Mouse (Mus musculus) embryonic stem cell, embryonic (primary cell): ENCODE results near the gene Ptprt.

Experiments
- CTCF ChIA-PET, 4 experiments: fragments of 300-600 bp in 2 of 4; fragments of 350-600 bp in 2 of 4; sonication (Branson Sonifier 250); formaldehyde crosslinking; loops; one replicate each; lab custom pipeline; 2022; ENCODE audit warnings: inconsistent platforms in 2 of 4; lab: Charles Lee
- POLR2A ChIA-PET, 4 experiments: fragments of 300-600 bp in 2 of 4; fragments of 350-600 bp in 2 of 4; sonication (Branson Sonifier 250); formaldehyde crosslinking; loops; one replicate each; lab custom pipeline; 2022; ENCODE audit warnings: antibody characterized with exemption in 4 of 4, inconsistent platforms in 1 of 4; lab: Charles Lee

The Ptprt gene

DNA sequence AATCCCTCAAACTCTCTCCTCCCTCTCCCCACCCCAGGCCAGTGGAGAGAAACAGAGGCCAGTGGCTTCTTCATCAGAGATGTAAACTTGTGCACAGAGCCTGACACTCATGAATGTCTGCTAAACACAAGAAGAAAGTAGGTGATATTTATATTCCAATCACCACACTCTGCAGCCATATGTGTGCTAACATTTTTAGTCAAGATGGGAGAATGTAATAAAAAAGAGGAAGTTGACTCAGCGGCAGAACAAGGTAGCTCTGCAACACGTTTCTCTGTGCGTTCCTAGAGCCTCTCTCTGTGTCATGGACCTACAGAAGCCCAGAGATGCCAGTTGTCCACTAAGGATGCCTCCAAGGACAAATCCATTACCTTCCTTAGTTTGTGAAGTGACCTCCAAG is 34.9 kb downstream of the Ptprt start:
- ChIA-PET CTCF (interaction anchor here in 1 of 4 experiments (0.6 kb wide), 1 partner anchor 10 kb away, joined by 3 read pairs; no protein-coding TSS in a partner anchor), POLR2A (no interaction called here)

DNA sequence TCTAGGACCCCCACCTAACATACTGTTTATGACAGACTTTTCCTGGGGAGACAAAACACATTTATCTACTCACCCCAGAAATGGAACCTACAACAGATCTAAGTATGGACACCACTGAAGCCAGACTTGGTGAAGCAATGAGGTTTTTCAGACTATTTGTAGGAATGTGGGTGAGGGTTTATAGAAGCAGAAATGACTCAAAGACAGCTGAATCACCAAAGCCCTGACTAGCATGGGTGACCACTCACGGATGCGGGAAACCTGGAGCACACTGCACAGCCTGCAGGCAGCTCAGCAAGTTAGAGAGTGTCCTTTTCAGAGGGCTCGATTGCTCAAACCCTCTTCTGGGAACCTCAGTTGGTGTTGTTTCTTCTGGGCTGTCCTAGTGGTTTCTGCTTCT is 36.2 kb downstream of the Ptprt start:
- POLR2A ChIA-PET: no interaction called here
- CTCF ChIA-PET: interaction anchor here in 1 of 4 experiments (0.6 kb wide), 1 partner anchor 30 kb away, joined by 4 read pairs; no protein-coding TSS in a partner anchor

GRCm38 (mm10) chr2:162614256-162614655 is 46.7 kb downstream of the Ptprt start:
- POLR2A ChIA-PET: no interaction called here
- CTCF ChIA-PET: interaction anchor here in 1 of 4 experiments (0.6 kb wide), 1 partner anchor 795 kb away, joined by 3 read pairs; no protein-coding TSS in a partner anchor

GRCm38 (mm10) chr2:162613480-162613879 is 47.5 kb downstream of the Ptprt start:
- CTCF ChIA-PET: interaction anchor here in 1 of 4 experiments (0.7 kb wide), 1 partner anchor 1211 kb away, joined by 3 read pairs; no protein-coding TSS in a partner anchor
- POLR2A ChIA-PET: no interaction called here

DNA sequence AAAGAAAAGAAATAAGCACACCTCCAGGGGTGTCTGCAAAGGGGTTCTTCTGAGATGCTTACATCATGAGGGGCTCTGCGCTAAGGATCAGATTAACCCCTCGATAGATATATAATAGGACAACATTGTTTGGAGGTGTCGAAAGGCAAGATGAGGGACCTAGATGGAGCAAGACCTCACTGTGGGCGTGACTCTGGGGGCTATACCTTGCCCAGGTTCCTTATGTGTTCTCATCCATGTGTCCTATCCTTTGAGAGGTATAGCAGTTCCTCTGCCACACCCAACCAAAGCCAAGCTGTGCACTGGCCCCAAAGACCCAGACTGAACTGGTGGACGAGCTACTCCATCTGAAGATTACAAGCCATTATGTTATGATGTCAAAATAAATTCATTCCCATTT is 58.2 kb downstream of the Ptprt start:
- ChIA-PET CTCF (interaction anchor here in 1 of 4 experiments (1.0 kb wide), 1 partner anchor 56 kb away, joined by 3 read pairs; no protein-coding TSS in a partner anchor), POLR2A (no interaction called here)

DNA sequence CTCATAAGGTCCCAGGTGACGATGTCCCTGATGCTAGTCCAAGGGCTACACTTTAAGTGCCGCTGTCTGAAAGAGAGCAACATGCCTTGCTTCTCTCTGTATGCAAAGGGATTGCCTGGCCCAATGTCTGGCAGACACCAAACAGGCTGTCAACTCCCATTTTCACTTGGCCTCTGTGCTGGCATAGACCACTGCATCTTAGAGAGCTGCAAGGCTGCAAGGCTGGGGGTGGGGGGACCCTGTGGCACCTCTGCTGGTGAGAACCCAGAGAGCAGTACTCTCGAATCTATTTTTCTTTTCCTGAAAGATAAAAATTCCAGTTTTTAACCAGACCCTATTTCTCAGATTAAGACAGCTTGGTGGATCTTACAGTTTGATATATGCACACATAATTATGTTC is 69.6 kb downstream of the Ptprt start:
- ChIA-PET POLR2A (no interaction called here), CTCF (no interaction called here)

DNA sequence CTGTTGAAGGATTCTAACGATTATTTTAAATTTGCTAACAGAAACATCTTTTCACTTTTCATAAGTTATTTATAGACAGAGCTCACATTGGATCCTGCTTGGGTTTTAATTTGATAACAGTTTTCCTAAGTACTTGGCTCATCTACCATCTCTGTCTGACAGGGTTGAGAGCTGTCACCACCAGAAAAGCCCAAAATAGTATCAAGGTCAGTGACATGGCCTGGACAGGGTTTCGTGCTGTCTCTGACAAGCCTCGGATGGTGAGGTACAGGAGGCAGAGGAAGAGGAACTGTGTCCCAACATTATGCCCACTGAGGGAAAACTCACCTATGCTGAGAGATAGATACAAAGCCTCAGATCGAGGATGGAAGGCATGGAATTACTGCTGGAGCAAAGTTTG is 79.3 kb downstream of the Ptprt start:
- ChIA-PET CTCF (no interaction called here), POLR2A (no interaction called here)

GRCm38 (mm10) chr2:162577819-162578218 is 83.1 kb downstream of the Ptprt start:
- ChIA-PET CTCF (interaction anchor here in 1 of 4 experiments (0.7 kb wide), 1 partner anchor 779 kb away, joined by 10 read pairs; no protein-coding TSS in a partner anchor), POLR2A (no interaction called here)

- ChIA-PET POLR2A (no interaction called here), CTCF (interaction anchor here in 1 of 4 experiments (1.5 kb wide), 1 partner anchor 56 kb away, joined by 3 read pairs; no protein-coding TSS in a partner anchor)
Observed at GRCm38 (mm10) chr2:162572851-162573250, 88.1 kb downstream of the Ptprt start.

GRCm38 (mm10) chr2:162571037-162571436 is 89.9 kb downstream of the Ptprt start:
- POLR2A ChIA-PET: no interaction called here
- CTCF ChIA-PET: no interaction called here

DNA sequence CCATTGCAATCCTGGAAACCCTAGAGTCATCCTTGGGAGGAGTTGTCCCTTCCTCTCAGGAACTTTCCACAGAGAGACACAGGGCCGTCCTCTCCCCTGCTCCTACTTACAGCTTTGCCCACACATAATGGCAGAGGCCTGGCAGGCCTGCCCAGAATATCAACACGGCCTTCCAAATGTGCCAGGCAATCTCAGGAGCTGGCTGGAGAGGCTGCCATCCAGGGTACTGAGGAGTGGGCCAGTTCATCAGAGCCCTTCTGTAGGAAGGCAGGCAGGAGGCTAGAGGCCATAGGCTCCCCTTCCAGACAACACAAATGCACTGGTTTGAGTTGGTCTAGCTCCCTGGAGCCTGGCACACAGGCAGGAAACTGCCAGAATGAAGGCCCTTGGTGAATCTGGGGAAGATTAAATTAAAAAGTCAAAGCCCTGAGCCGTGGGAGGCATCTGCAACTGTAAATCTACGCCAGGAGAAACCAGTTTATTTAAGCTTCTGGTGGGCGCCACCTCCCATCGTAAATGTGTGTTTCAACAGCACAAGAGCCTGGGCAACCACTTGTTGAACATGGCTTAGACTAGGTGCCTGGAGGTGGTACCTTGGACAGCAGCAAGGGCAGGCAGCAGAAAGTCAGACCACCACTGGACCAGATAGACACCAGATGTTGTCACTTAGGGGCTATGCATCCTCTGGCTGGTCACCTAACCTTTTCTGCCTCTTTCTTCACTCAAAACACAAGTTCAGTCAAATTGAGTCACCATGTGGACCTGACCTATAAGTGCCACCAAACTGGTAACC is 92.4 kb downstream of the Ptprt start:
- ChIA-PET CTCF (no interaction called here), POLR2A (no interaction called here)

- CTCF ChIA-PET: no interaction called here
- POLR2A ChIA-PET: no interaction called here
Observed at GRCm38 (mm10) chr2:162548312-162548711, 112.6 kb downstream of the Ptprt start.

DNA sequence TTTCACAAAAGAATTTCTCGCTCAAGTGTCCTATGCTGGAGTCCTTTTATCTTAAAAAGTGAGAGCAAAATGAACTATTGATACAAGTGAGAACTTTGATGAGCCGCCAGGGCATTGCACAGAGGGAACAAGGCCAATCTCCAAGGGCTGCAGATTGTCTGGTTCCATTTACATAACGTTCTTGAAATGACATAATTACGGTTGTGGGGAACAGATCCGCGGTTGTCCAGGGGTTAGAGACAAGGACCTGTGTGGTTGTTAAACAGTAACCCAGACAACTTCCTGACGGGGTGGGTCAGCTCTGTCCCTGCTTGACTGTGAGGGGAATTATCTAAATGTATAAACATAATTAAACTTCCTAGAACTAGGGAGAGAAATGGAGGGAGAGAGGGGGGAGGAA is 129.3 kb downstream of the Ptprt start:
- POLR2A ChIA-PET: no interaction called here

DNA sequence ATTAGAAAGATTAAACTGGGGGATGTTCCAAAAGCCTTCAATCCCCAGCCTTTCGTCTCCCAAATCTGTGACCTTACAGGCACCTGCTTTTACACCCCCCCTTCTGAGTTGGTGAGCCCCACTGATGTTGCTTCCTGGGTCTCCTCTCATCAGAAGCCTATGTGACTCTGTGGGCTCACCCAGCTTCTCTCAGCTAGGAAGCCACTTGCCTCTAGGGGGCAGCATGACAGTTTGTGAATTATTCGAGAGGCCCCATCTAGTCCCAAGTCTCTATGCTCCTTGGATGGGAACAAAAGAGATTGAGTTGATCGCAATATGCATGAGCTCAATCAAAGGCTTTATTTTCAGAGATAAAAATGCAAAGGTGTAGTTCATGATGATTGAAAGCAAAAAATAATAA is 132.0 kb downstream of the Ptprt start:
- CTCF ChIA-PET: interaction anchor here in 3 of 4 experiments (0.6 to 0.7 kb wide), 4 partner anchors 120 to 1867 kb away, joined by 3 to 5 read pairs (median 3); no protein-coding TSS in a partner anchor
- POLR2A ChIA-PET: interaction anchor here in 2 of 4 experiments (0.6 to 0.9 kb wide), 2 partner anchors 17 to 20 kb away, joined by 3 to 6 read pairs; no protein-coding TSS in a partner anchor

More for the DNA sequence above, 129.3 kb downstream of the Ptprt start:
- CTCF ChIA-PET: no interaction called here

DNA sequence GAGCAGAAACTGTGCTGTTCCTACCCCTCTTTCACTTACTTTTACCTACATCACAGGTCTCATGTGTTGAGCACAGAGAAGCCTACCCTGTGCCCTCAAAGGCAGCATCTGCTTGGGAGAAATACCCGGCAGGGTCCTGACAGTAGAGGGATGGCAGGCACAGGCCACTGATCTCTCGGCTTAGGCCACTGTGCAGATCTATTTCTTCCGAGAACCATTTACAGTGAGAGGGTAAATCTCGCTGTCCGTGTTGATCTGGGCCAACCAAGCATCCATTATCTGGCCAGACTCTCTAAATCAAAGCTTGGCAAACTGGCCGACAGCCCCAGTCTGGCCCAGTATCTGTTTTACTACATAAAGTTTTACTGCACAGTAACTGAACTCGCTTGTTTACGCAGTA is 145.0 kb downstream of the Ptprt start:
- ChIA-PET CTCF (interaction anchor here in 2 of 4 experiments (0.6 to 1.1 kb wide), 2 partner anchors 39 to 57 kb away, joined by 3 read pairs; no protein-coding TSS in a partner anchor), POLR2A (no interaction called here)

DNA sequence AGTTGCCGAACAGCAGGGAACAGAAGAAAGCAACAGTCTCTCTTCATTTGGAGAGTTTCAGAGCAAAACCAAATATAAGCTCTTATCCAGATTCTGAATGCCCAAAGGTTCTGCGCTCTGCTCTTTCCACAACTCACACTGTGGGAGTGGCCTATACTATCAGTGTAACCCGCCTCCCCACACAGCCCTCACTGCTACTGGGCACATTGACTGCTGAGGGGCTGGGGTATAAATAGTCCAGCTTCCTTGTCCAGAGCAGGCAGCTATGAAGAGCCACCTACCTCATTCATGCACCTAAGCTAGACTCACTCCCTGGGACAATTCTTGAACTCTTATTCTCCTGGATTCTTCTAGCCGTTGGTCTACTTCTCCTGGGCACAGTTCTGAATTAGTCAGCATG is 147.9 kb downstream of the Ptprt start:
- POLR2A ChIA-PET: interaction anchor here in 1 of 4 experiments (0.6 kb wide), 1 partner anchor 805 kb away, joined by 4 read pairs; no protein-coding TSS in a partner anchor
- CTCF ChIA-PET: interaction anchor here in 1 of 4 experiments (0.6 kb wide), 1 partner anchor 840 kb away, joined by 3 read pairs; no protein-coding TSS in a partner anchor

DNA sequence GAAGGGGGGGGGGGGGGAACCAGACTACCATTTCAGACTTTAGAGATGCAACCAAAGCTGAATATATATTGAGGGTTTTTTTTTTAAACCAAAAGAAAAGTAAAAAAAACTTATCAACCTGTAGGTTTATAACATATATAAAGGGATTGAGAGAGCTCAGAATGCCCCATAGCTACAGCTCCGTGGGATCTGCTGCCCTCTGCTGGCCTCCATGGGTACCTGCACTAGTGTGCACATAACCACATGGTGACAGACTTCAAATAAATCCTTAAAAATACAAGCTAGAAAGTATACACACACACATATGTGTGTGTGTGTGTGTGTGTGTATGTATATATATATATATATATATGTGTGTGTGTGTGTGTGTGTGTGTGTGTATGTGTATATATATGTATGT is 148.9 kb downstream of the Ptprt start:
- ChIA-PET POLR2A (interaction anchor here in 2 of 4 experiments (0.7 to 1.1 kb wide), 2 partner anchors 17 to 287 kb away, joined by 3 to 4 read pairs; no protein-coding TSS in a partner anchor), CTCF (interaction anchor here (0.6 to 1.1 kb wide), 9 partner anchors 11 to 1095 kb away, joined by 3 to 7 read pairs (median 3); no protein-coding TSS in a partner anchor)

DNA sequence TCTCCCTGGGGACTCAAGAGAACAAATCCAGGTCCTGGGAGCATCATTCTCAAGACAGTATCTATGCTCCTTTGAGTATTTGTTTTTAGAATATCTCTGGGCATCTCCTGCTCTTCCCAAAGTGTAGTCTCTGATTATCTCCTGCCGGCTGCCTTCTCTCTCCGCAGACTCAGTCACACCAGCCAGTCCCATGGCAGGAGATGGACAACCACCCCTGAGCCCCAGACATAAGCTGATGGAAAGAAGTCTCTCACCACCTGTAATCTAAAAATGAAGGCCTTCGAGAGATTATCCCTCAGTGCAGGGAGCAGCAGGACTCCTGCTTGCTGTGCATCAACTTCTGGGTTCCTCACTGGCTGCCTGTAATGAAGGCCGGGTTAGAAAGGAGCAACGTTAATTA is 151.9 kb downstream of the Ptprt start:
- POLR2A ChIA-PET: interaction anchor here in 1 of 4 experiments (0.6 kb wide), 1 partner anchor 20 kb away, joined by 6 read pairs; no protein-coding TSS in a partner anchor

DNA sequence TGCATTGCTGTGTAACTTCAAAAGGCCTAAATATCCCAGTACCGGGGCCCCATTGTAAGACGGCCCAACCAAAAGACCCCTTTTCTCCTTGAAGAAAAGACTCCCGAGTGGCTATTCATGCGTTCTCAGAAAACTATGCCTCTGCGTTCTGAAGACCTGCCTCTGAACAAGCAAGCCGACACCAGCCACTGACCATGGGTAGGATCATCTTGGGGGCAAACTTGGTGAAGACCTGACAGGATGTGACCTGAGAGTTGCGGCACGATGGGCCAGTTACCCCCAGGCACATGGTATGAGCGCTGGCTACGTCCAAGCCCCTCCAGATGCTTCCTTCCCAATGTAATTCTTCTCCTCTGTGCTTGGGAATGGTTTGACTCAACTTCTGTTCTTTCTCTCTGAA is 153.3 kb downstream of the Ptprt start:
- ChIA-PET CTCF (no interaction called here), POLR2A (interaction anchor here in 1 of 4 experiments (0.7 kb wide), 1 partner anchor 12 kb away, joined by 4 read pairs; no protein-coding TSS in a partner anchor)

More for the DNA sequence above, 151.9 kb downstream of the Ptprt start:
- CTCF ChIA-PET: no interaction called here

DNA sequence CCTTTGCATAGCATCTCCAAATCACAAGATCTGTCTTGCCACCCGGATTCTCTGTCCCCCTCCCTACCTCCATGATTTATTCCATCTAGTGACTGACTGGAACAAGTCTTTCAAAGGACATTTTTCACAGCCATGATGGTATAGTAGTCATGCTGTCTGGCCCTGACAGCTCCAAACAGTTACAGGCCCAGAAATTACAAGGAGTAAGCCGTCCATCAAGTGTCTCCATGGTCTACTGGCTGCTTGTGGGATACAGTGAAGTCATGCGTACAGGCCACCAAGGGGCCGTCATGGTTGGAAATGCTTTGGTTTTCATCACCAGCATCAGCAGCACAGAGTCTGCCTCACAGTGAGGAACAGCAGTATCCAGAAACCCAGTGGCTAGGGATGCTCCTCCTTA is 156.1 kb downstream of the Ptprt start:
- ChIA-PET CTCF (no interaction called here), POLR2A (no interaction called here)
